Mouse (Mus musculus) left cerebral cortex, adult 18-20 months (tissue): ENCODE results near the gene Abcb1b. TPM values are rescaled to one million over a fixed set of nuclear protein-coding genes. Genes with fewer than 3 reads are reported as not detected.

Experiments used
- total RNA-seq, 2 experiments: library from RNA; stranded (reverse); gene quantifications; 2 replicates each; pipeline ENCODE4 v1.2.3; 2021

Abcb1b gene
- total RNA-seq, 2 experiments from 2014 or later = 1.6 to 2.9 TPM

Other genes starting within 250 kb of the Abcb1b start
- 10 to 100 TPM; 32.2 to 34.4 TPM for gene Rundc3b, start 175.2 kb upstream of the Abcb1b start, total RNA-seq
- 10 to 100 TPM; 15.3 to 19.5 TPM for gene Abcb1a, start 138.1 kb upstream of the Abcb1b start, total RNA-seq
- gene Abcb4, start 95.6 kb downstream of the Abcb1b start, total RNA-seq = 1 to 10 TPM; 3.7 to 4.6 TPM
- 10 to 100 TPM; 23.5 to 25.0 TPM for gene Crot, start 199.2 kb downstream of the Abcb1b start, total RNA-seq